Comparison of ENCODE assay signal across 24 mouse cellular contexts in genomic region chr13:39297129-39297528, GRCm38 (mm10).
DNase-seq lines count a peak whose midpoint lies in the region; ATAC-seq lines count a peak whose summit lies in the region.
"Had no signal": no experiment of that assay in that cellular context is flagged by ENCODE, and none has a peak within 500 bp of the region (broad histone marks: within the 10 kb centered on the region; RNA-seq: fewer than 3 reads in every experiment).

No protein-coding gene starts in this region.

- H3K9me3 ChIP-seq in hindbrain, embryonic 16.5 days (ENCODE audit: control insufficient read depth, low read length): no peaks in the 10 kb centered on the region
- H3K9me3 ChIP-seq in hindbrain, embryonic 11.5 days (ENCODE audit: control insufficient read depth, low read length): no peaks in the 10 kb centered on the region
- H3K9me3 ChIP-seq: embryonic facial prominence, embryonic 10.5 days; limb, embryonic 13.5 days; liver, embryonic 12.5 days had no signal

- H3K36me3 ChIP-seq in hindbrain, embryonic 16.5 days (ENCODE audit: control insufficient read depth, insufficient read depth, low read length): no peaks in the 10 kb centered on the region
- no peaks in the 10 kb centered on the region for H3K36me3 ChIP-seq in hindbrain, embryonic 11.5 days (ENCODE audit: control insufficient read depth, insufficient read depth, low read length)
- H3K36me3 ChIP-seq: embryonic facial prominence, embryonic 10.5 days; G1E; limb, embryonic 13.5 days; liver, embryonic 12.5 days had no signal

- intact Hi-C loops in heart, postnatal 14 days (cut with DNase I): no loop called here
- intact Hi-C loops in left cerebral cortex, postnatal 4 days (cut with DNase I): no loop called here

- peak; percentile 6 to 44 for DNase-seq in heart, adult 18-20 months
- DNase-seq in heart, postnatal 14 days: no peak
- DNase-seq in hindbrain, embryonic 11.5 days (ENCODE audit: low spot score): no peak
- peak; percentile 65 for DNase-seq in 3T3-L1 (ENCODE audit: low read depth, low spot score)
- peak; percentile 34 for DNase-seq in brain, adult 2 months (ENCODE audit: low read depth, low spot score)
- no peak for DNase-seq in left cerebral cortex, postnatal 4 days
- DNase-seq: adrenal gland, postnatal 10 days; B cell, adult 2 months; cerebellum, adult 11 months; cerebellum, adult 9-11 months; gastrocnemius, postnatal 14 days; kidney, adult 18-20 months; kidney, postnatal 4 days; lung, postnatal 10 days had no signal

- H3K4me1 ChIP-seq in hindbrain, embryonic 16.5 days (ENCODE audit: control insufficient read depth, insufficient read depth, low read depth, low read length): no peaks in the 10 kb centered on the region
- no peaks in the 10 kb centered on the region for H3K4me1 ChIP-seq in hindbrain, embryonic 11.5 days (replicated peaks; ENCODE audit: control insufficient read depth, insufficient read depth, low read length)
- H3K4me1 ChIP-seq: liver, embryonic 12.5 days had no signal

- 0 out of 2 replicates have a peak, but pooled peaks have one; percentile 45 for ATAC-seq in hindbrain, embryonic 16.5 days
- no peak for ATAC-seq in hindbrain, embryonic 11.5 days (ENCODE audit: low FRiP score)
- ATAC-seq: activated CD4-positive, CD25-positive, alpha-beta regulatory T cell, adult 4 months; forebrain, embryonic 16.5 days; liver, embryonic 12.5 days had no signal

- no peak overlapping the region for H3K9ac ChIP-seq in hindbrain, embryonic 16.5 days (ENCODE audit: low read depth, low read length)
- no peak overlapping the region for H3K9ac ChIP-seq in hindbrain, embryonic 11.5 days (ENCODE audit: low read depth, low read length)
- H3K9ac ChIP-seq: limb, embryonic 13.5 days; liver, embryonic 12.5 days had no signal

- no peak overlapping the region for H3K27ac ChIP-seq in hindbrain, embryonic 16.5 days (ENCODE audit: low read depth, low read length)
- H3K27ac ChIP-seq in hindbrain, embryonic 11.5 days (ENCODE audit: low read depth, low read length): no peak overlapping the region
- H3K27ac ChIP-seq: embryonic facial prominence, embryonic 10.5 days; heart, adult 2 months; limb, embryonic 13.5 days; liver, embryonic 12.5 days; stomach, postnatal 0 days had no signal

- no peak overlapping the region for H3K4me2 ChIP-seq in hindbrain, embryonic 16.5 days (ENCODE audit: low read length)
- no peak overlapping the region for H3K4me2 ChIP-seq in hindbrain, embryonic 11.5 days (replicated peaks; ENCODE audit: low read depth, low read length)
- H3K4me2 ChIP-seq: limb, embryonic 13.5 days; liver, embryonic 12.5 days had no signal

- WGBS in hindbrain, embryonic 16.5 days: 58% methylated on average over 6 of the region's 6 CpGs
- 78% methylated on average over 6 of the region's 6 CpGs for WGBS in hindbrain, embryonic 11.5 days

- H3K4me3 ChIP-seq in hindbrain, embryonic 16.5 days (ENCODE audit: low read length): no peak overlapping the region
- no peak overlapping the region for H3K4me3 ChIP-seq in hindbrain, embryonic 11.5 days (ENCODE audit: low read depth, low read length)
- H3K4me3 ChIP-seq: embryonic facial prominence, embryonic 10.5 days; heart, adult 2 months; limb, embryonic 13.5 days; liver, embryonic 12.5 days had no signal

- no peaks in the 10 kb centered on the region for H3K27me3 ChIP-seq in hindbrain, embryonic 16.5 days (replicated peaks; ENCODE audit: control insufficient read depth, insufficient read depth, low read length)
- no peaks in the 10 kb centered on the region for H3K27me3 ChIP-seq in hindbrain, embryonic 11.5 days (ENCODE audit: control insufficient read depth, insufficient read depth, low read length)
- H3K27me3 ChIP-seq: CH12.LX; limb, embryonic 13.5 days; liver, embryonic 12.5 days had no signal

Comparison
In these comparisons a context has a peak if more than half of its experiments do, and no peak if none do; other contexts are left out.
1. DNase-seq: peak in heart, adult 18-20 months (2 of 2), 3T3-L1 (single experiment) and brain, adult 2 months (single experiment); none in heart, postnatal 14 days (0 of 2), hindbrain, embryonic 11.5 days (single experiment) and left cerebral cortex, postnatal 4 days (single experiment).